Mouse (Mus musculus): Measurements from ENCODE around the gene Cfap74. TPM values are rescaled to one million over a fixed set of nuclear protein-coding genes. Genes with fewer than 3 reads are reported as not detected.
A peak's percentile ranks its signal among the peaks of the same experiment; 100 is the strongest.

Gene Cfap74
- total and polyA plus RNA-seq, 3 experiments, result 0.39 to 1.0 TPM; not detected in 1

DNA sequence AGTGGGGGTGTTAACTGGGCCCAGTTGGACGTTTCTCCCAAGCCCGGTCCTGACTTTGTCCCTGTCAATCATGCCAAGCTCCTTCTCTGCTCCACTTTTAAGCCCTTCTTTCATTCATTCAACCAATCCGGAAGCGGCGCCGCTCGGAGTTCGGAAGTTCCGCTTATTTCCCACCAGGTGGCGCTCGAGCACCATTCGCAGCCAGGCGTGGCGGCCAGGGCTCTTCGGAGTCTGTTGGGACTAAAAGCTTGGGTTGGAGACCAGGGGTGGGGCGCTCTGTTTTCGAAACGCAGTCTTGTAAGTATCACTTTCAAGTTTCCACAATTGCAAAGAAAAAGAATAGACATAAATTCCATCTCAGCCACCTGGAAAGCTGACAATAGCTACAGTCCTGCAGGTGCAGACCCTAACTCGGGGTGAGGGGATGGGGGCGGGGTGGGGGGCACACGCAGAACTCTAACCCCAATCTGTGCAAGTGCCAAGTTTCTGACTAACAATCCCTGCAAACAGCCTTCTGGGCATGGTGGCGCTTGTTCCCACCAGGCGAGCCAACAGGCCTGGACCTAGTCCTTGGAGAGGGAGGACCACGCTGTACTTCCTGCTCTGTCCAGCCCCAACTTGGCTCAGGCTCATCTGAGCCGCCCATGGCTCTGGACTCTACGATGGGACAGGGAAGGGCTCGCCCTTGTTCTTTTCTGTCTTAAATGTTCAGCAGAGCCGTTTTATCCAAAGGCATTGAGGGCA, 72.6 kb downstream of the Cfap74 start:
- H3K36me3 ChIP-seq (ENCODE audit: control insufficient read depth in 1 of 2, insufficient read depth in 2 of 2, low read length in 2 of 2), result no peaks in the 10 kb centered on the region; a peak in 1 of 4 replicates
- peak; percentile 88 for DNase-seq (ENCODE audit: low read depth, low spot score)
- peak overlapping the region; percentile 51 for H3K9ac ChIP-seq (ENCODE audit: control insufficient read depth, low read depth, low read length, poor library complexity, severe bottlenecking)
- no peaks in the 10 kb centered on the region for H3K79me2 ChIP-seq (ENCODE audit: control insufficient read depth, insufficient read depth, low read length, poor library complexity)
- H3K4me3 ChIP-seq (ENCODE audit: control insufficient read depth in 1 of 2, insufficient read depth in 1 of 2, low read depth in 2 of 2, low read length in 2 of 2), result peak overlapping the region; percentile 18 to 35; a peak in 1 of 4 replicates
- no peaks in the 10 kb centered on the region for H3K9me3 ChIP-seq (replicated peaks; ENCODE audit: insufficient read depth, low read length)
- peaks cover 0 to 11% of the 10 kb centered on the region in 2 experiments; a peak in 2 of 4 replicates for H3K4me1 ChIP-seq (ENCODE audit: control insufficient read depth in 1 of 2, insufficient read depth in 2 of 2, low read length in 2 of 2)
- no peak overlapping the region for H3K27ac ChIP-seq (ENCODE audit: control insufficient read depth, low read depth, low read length)
- H3K27me3 ChIP-seq (ENCODE audit: control insufficient read depth in 1 of 2, insufficient read depth in 2 of 2, low read length in 2 of 2), result no peaks in the 10 kb centered on the region
- TF ChIP-seq MYC (IDR thresholded peaks at IDR 0.05; ENCODE audit: low read depth, low read length), result 0 out of 2 replicates have a peak, but pooled peaks have one; percentile 59
- TF ChIP-seq MAX (IDR thresholded peaks at IDR 0.05; ENCODE audit: low read length), result no peak
- no peak for TF ChIP-seq USF1 (IDR thresholded peaks at IDR 0.05; ENCODE audit: low read depth, low read length)
- TF ChIP-seq TCF12 (IDR thresholded peaks at IDR 0.05; ENCODE audit: low read depth, low read length), result no peak
- TF ChIP-seq ZKSCAN1 (IDR thresholded peaks at IDR 0.05; ENCODE audit: low read depth, low read length), result no peak
- peak; percentile 100 for TF ChIP-seq RAD21 (IDR thresholded peaks at IDR 0.05; ENCODE audit: low read depth, low read length)
- no peak for TF ChIP-seq ZMIZ1 (IDR thresholded peaks at IDR 0.05; ENCODE audit: low read depth, low read length)
- TF ChIP-seq UBTF (IDR thresholded peaks at IDR 0.05; ENCODE audit: borderline replicate concordance, insufficient read depth, low read depth, low read length), result no peak
- no peak for TF ChIP-seq POLR2AphosphoS5 (IDR thresholded peaks at IDR 0.05; ENCODE audit: borderline replicate concordance, low read depth, low read length)
- no peak for TF ChIP-seq CHD2 (IDR thresholded peaks at IDR 0.05; ENCODE audit: low read length)
- TF ChIP-seq ETS1 (IDR thresholded peaks at IDR 0.05; ENCODE audit: low read depth, low read length), result no peak
- peak; percentile 11; the same call in 1 of the 2 replicates for TF ChIP-seq ZNF384 (IDR thresholded peaks at IDR 0.05; ENCODE audit: low read depth, low read length)
- no peak for TF ChIP-seq MEF2A (IDR thresholded peaks at IDR 0.05; ENCODE audit: extremely low read depth, insufficient replicate concordance, low read depth, low read length, poor library complexity, severe bottlenecking)
- no peak for TF ChIP-seq POLR2AphosphoS2 (IDR thresholded peaks at IDR 0.05; ENCODE audit: low read length)
- no peak for TF ChIP-seq USF2 (IDR thresholded peaks at IDR 0.05; ENCODE audit: borderline replicate concordance in 1 of 2, insufficient read depth in 1 of 2, low read depth in 1 of 2, low read length in 2 of 2)
- no peak for TF ChIP-seq E2F4 (IDR thresholded peaks at IDR 0.05; ENCODE audit: borderline replicate concordance, low read depth, low read length)
- TF ChIP-seq JUND (IDR thresholded peaks at IDR 0.05; ENCODE audit: low read depth, low read length), result no peak
- no peak for TF ChIP-seq CHD1 (IDR thresholded peaks at IDR 0.05; ENCODE audit: low read depth, low read length)
- TF ChIP-seq MAZ (IDR thresholded peaks at IDR 0.05; ENCODE audit: low read depth, low read length), result peak; percentile 21; the same call in 1 of the 2 replicates
- peak in 2 of 3 experiments; percentile 77 to 98 for TF ChIP-seq CTCF (IDR thresholded peaks at IDR 0.05 in 2 of 3, conservative IDR thresholded peaks at IDR 0.05 in 1 of 3; ENCODE audit: control insufficient read depth in 1 of 3, insufficient read depth in 1 of 3, low read depth in 2 of 3, low read length in 3 of 3, poor library complexity in 1 of 3, severe bottlenecking in 1 of 3)
- no peak for TF ChIP-seq NRF1 (IDR thresholded peaks at IDR 0.05; ENCODE audit: insufficient read depth, low read depth, low read length, poor library complexity, severe bottlenecking)
- TF ChIP-seq TBP (IDR thresholded peaks at IDR 0.05; ENCODE audit: low read depth, low read length), result no peak
- no peak for TF ChIP-seq TAL1 (IDR thresholded peaks at IDR 0.05; ENCODE audit: low read length)
- no peak for TF ChIP-seq EP300 (IDR thresholded peaks at IDR 0.05; ENCODE audit: low read depth in 1 of 2, low read length in 2 of 2)
- no peak for TF ChIP-seq BHLHE40 (IDR thresholded peaks at IDR 0.05; ENCODE audit: borderline replicate concordance, low read depth, low read length)
- TF ChIP-seq ELF1 (IDR thresholded peaks at IDR 0.05; ENCODE audit: low read depth, low read length), result peak; percentile 94
- TF ChIP-seq ZC3H11A (IDR thresholded peaks at IDR 0.05; ENCODE audit: low read depth, low read length), result peak; percentile 98
- no peak for TF ChIP-seq MAFK (IDR thresholded peaks at IDR 0.05; ENCODE audit: borderline replicate concordance, low read depth, low read length)
- peak; percentile 98 for TF ChIP-seq SMC3 (IDR thresholded peaks at IDR 0.05; ENCODE audit: low read depth, low read length)
- no peak for TF ChIP-seq KAT2A (conservative IDR thresholded peaks at IDR 0.05; ENCODE audit: low read depth, low read length)
- TF ChIP-seq HCFC1 (IDR thresholded peaks at IDR 0.05; ENCODE audit: low read depth, low read length), result 0 out of 2 replicates have a peak, but pooled peaks have one; percentile 39
- TF ChIP-seq MYB (IDR thresholded peaks at IDR 0.05; ENCODE audit: low read depth, low read length), result no peak
- peak; percentile 82 for TF ChIP-seq SIN3A (IDR thresholded peaks at IDR 0.05; ENCODE audit: low read length)
- 0 out of 2 replicates have a peak, but pooled peaks have one; percentile 53 for TF ChIP-seq MXI1 (IDR thresholded peaks at IDR 0.05; ENCODE audit: low read depth, low read length)
- TF ChIP-seq GABPA (IDR thresholded peaks at IDR 0.05; ENCODE audit: low read depth, low read length), result no peak
